Mouse (Mus musculus): ENCODE results near the gene Olfr288.

Olfr288 gene

DNA sequence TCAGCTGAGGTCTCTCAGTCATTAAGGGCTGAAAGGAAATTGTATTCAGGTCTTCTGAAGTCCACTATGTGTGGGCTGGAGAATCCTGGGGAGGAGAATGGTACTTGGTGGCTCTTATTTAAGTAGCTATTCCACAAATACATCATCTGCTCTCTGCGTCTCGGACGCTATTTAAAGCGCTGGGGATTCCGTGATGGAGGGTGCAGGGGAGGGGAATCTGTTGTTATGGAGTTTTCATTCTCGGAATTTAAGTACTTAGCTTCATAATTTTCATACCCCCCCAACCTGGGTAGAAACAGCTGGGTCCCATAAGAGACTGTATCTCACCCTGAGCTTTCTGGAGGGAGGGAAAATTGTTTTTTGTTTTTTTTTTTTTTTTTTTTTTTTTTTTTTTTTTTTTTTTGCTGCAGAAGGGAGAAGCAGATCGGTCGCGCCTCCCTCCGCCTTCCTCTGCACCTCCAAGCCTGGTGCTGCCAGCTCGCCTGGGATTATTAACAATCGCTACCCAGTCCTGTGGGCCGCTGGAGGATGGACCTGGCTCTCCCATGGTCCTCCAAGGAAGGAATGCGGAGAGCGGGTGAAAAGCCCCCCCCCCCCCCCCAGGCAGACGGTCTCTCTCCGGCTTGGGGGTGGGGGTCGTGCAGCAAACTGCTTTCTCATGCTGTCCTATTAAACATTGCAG, 28.2 kb downstream of the Olfr288 start, which contains the start of gene Ccdc184:
Gene Ccdc184 (plus strand): TSS at position 196 of the 682 bp plus-strand sequence.
- DNase-seq (ENCODE audit: low read depth, low spot score) = peak; percentile 75

DNA sequence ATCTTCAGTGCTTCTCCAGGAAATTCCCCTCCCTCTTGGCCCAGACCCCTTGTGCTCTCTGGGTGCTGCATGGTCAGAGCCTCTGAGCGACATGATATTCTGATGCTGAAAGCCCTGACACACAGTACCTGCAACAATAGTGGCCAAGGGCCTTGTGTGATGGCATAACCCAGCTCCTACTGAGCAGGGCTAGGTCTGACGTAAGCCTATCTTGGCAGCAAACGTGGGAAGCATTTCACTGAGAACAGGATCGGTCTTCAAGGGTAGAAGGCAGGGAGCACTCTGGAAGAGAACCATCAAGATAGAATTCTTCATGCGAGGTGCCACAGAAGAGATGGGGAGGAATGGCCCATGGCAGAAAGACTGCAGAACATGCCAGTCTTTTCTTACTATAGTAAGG, 29.8 kb downstream of the Olfr288 start, which contains the start of gene Asb8:
Gene Asb8 (minus strand): TSS at position 101 of the 400 bp plus-strand sequence.
- no peak for DNase-seq (ENCODE audit: low read depth, low spot score)

DNA sequence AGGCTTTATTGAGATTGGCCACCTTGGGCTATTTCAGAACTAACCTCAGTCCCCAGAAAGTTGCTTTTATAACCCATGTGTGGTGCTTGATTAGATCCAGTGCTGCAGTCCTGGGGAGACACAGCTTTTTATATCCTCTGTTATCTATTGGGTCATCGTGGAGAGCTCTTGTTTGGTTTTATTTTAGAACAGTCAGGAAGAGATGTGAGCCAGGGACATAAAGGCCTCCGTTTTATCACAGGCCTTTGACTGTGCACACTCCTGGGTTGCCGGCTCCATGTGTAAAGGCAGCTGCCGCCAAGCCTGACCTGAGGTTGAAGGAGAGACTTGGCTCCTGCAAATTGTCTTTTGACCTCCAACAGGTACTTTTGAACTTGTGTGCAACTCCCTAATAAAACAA, 32.8 kb downstream of the Olfr288 start:
- DNase-seq (ENCODE audit: low read depth, low spot score) = no peak

DNA sequence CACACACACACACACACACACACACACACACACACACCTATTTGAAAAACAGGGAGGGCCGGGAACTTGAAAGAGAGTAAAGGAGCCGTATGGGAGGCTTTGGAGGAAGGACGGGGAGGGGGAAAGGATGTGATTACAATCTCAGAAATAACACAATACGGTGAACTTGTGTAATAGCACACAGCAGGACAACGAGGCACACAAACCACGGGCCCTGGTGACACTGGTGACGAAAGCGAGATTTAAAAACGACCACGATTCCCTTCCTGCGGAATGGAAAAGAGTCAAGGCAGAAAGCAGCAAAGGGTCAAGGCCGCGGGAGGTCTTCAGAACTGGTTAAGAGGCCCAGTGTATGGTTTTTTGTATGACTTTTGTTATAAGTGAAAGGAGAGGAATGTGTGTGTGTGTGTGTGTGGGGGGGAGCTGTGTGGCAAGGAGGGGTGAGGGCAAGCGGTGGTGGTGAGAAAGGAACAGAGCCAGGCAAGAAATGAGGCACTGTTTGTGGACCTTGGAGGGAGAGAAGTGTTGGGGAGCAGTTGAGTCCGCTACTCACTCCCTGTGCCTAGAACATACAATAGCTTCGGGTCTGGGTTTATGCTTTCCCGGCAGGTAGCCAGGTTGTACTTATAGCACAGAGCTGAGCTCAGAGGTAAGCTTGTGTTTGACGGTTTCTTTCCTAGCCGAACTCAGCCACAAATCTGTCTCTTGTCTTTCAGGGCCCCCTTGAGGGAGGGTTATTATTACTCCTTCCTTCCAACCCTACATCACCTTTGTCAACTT, 34.1 kb downstream of the Olfr288 start:
- DNase-seq (ENCODE audit: low read depth, low spot score) = no peak

DNA sequence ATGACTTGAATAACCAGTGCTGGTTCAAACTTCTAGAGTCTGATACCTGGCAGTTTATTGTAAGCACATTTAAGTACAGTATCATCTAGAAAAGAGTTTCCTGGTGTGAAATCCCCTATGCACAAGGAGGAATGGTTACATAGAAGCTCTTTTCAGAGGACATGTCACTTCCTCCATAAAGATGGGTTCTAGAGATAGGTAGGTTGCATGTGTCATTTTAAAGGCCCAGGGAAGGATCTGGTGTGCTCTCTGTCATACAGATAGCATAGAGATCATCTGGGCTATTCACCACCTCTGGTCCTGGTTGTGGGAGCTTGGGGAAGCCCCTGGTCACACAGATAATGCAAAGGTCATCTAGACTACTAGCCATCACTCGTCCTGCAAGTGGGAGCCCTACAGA, 38.1 kb downstream of the Olfr288 start:
- no peak for DNase-seq (ENCODE audit: low read depth, low spot score)

DNA sequence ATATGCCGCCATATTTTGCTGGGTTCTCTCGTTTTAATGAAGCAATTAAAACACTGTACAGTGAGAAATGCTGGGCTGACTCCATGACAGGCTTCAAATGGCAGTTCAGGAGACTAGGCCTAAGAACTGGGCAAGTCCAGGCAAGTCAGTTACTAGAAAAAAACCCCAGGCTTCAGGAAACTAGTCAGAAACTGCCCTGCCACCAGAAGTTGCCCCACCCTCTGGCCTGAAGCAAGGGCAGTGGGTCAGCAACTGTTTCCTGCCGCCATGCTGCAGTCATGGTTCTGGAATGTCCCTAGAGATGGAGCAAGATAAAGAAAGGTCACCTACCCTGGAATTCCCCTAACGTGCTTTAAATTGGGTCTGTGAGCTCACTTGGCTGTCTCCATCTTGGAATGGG, 39.4 kb downstream of the Olfr288 start:
- DNase-seq (ENCODE audit: low read depth, low spot score) = no peak

DNA sequence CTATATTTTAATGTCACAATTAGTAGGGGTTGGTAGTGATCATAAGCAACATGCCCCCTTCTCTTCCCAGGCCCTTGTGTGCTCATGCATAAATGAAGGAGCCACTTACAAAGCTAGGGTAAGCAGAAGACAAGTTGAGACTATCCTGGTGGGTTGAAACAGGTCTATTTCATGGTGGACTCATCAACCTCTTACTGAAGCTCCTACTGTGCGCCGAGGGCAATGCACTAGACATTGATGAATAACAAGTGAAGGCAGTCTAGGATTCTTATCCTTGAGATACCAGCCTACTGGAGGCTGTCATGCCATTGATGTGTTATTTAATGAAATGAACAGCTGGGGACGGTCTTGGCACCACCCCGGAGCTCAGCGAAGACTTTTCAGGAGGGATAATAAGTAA, 40.1 kb downstream of the Olfr288 start:
- no peak for DNase-seq (ENCODE audit: low read depth, low spot score)

DNA sequence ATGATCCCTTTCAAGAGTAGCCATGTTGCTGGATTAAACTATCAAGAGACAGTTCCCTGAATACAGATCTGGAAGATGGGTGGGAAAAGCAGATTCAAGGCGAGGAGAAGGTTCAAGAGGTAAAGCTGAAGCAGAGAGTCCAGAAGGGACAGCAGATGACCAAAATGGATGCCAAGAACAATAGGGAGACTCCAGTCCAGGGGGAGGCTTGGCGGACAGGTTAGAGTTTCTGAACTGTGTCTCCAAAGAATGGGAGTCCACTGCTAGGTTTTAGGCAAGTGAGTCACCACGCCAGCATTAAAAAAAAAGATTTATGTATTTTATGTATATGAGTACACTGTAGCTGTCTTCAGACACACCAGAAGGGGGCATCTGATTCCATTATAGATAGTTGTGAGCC, 40.7 kb downstream of the Olfr288 start:
- no peak for DNase-seq (ENCODE audit: low read depth, low spot score)

DNA sequence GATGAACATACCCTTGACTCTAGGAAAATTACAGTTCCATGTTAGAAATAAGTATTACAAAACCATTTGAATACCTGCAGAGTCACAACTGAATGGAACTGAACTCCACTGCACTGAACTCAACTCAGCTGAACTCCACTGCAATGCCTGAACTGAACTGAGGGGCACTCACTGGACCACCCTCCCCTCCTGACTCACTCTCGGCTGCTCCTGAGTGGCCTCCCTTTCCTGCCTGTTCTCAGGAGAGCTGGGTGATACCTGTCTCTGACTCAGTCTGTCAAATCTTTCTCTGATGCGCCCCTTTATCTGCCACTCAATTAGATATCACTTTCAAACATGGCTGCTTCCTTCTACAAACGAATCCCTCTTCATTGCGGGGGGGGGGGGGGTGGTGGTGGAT, 41.2 kb downstream of the Olfr288 start:
- no peak for DNase-seq (ENCODE audit: low read depth, low spot score)

DNA sequence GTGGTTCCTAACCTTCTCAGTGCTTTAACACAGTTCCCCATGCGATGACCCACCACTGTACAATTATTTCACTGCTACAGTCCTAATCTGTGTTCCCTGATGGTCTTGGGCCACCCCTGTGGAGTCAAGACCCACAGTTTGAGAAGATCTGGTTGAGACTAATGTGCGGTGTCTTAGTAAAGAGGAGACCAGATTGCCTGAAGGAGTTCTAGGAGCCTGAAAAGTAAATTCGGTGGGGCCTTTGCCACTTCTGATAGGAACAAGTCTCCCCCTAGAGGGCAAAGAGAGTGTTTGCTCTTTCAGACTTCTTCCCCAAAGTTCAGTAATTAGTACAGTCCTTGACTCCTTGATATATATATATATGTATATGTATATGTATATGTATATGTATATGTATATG, 41.7 kb downstream of the Olfr288 start:
- peak; percentile 79 for DNase-seq (ENCODE audit: low read depth, low spot score)

DNA sequence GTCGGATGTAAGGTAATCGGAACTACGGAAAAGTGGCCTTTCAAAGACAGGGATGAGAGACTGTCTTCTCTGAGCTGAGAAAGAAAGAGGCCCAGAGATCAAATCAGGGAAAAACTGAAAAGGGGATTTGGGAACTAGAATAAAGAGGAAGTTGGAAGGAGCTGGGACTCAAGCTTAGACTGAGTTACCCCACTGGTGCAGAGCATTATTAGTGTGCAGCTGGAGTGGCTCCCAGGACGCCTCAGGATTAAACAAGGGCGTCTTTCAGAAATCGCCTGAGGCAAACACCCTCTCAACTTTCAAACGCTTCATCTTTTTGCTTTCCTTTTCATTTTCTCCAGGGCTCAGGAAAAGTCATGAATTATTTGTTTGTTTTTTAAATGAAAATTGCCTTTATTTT, 42.4 kb downstream of the Olfr288 start:
- DNase-seq (ENCODE audit: low read depth, low spot score) = no peak

DNA sequence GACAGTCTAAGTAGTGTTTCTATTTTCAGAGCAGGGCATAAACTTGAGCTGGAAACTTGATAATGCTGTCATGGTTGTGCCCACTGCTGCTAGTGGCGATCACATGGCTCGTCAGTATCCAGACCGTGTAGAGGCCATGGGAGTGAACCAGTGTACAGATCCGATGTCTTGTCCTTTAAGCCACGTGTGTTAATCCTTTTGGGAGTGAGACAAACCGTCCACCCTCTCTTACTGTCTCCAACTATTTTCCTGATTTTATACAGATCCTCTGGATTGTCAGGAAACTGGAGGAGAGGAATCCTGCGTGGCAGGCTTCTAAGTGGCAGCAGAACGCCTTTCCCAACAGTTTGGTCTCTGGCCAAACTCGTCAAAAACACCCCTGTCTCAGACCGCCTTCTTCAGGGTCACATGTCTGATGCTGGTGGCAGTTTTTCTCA, 46.2 kb downstream of the Olfr288 start:
- DNase-seq (ENCODE audit: low read depth, low spot score) = no peak

DNA sequence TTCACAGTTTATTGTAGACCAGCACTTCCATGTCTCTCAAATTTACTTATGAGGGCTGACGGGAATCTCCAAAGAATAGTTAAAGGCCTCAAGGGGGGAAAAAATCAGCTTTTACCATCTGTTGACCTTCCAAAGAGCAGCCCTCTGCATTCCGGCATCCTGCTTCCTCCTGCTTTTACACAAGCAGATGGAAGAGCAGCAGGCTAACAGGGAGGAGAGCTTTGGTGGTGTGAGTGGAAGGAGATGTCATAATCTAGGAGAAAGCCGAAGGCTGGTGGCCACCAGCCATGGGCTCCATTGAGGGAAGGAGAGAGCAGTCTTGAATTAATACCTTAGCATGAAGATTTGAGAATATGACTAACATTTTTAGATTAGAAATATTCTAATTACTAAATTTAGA, 47.0 kb downstream of the Olfr288 start:
- DNase-seq (ENCODE audit: low read depth, low spot score) = peak; percentile 94

DNA sequence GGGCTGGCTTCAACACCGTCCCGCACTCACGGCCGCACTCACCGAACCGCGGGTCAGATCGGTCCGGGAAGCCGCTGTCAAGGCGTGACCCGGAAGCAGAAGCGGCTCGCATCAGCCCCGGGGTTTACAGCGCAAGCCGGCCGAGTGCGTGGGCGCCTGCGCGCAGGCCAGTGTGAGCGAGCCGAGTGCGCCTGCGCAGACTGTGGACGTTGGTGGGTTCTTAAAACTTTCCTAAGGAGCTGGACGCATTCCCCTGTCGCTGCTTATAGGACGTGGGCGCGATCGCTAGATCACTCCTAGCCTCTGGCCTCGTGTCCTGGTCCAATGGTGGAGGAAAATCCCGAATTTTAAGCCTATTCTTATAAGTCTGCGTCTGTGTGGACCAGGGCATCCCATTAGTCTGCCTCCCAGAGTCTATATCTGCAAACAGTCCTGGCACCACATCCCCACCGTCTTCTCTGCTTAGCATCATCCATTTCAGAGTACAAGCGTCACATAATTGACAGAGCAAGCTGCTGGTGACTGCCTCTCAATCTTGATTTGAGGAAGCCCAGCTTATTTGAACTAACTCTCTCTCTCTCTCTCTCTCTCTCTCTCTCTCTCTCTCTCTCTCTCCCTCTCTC, 49.7 kb downstream of the Olfr288 start:
- peak; percentile 96 for DNase-seq (ENCODE audit: low read depth, low spot score)

DNA sequence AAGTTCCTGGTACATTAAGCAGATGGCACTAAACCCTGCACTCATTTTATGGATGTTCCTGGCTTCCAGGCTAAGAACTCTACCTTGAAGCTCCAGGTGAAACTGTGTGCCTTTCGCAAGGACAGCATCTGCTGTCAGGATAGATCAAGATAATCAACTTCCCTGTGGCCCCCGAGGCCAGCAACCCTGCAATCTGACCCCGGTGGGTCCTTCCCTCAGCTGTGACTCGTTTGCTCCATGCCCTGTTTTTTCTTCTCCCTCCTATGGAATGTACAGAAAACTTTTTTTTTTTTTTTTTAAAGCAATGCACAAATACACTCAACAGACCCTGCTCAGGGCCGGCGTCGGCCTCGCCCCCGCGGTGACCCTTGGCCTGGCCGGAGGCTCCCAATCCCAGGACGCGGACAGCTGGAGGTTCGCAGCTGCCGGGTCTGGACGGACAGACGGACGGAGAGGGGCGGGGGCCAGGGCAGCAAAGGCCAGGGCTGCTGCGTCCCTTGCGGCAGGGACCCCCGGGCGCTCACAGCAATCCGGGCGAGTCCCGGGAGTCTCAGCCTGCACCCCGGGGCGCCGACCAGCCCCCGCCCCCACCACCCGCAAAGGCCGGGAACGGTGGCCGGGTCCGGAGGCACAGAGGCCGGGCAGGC, 50.4 kb downstream of the Olfr288 start:
- no peak for DNase-seq (ENCODE audit: low read depth, low spot score)

DNA sequence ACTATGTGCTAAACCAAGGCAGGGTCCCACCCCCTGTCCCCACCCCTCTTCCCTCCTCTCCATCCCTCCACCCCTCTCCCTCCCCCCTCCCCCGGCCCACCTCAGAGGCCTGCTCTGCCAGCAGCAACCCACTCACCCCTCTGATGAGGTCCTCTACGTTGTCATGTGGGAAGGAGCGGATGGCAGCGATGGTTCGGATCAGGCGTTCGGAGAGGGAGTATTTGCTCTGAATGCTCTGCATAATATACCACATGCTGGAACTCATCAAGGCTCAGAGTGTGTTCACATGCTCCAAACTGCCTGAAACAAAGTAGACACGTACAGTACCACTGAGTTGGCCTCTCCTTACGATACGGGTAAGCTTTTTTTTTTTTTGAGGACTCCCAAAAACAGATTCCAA, 52.8 kb downstream of the Olfr288 start:
- peak; percentile 53 for DNase-seq (ENCODE audit: low read depth, low spot score)

DNA sequence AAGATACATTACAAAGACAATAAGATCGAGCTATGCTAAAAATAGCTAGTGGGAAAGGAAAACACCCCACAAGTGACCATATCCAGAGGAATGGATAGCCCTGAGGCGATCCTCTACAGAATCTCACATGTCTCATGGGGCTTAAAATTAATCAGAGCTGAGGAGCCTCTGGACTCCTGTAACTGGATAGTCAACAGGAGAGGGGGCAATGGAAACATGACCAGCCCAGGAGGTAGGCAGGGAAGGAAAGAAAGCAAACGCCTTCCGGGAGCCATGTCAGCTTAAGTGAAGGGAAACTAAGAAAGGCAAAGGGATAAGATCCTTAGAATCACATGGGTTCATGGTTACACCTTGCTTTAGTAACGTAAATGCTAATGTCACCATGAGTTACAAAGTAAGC, 54.5 kb downstream of the Olfr288 start:
- DNase-seq (ENCODE audit: low read depth, low spot score) = no peak

DNA sequence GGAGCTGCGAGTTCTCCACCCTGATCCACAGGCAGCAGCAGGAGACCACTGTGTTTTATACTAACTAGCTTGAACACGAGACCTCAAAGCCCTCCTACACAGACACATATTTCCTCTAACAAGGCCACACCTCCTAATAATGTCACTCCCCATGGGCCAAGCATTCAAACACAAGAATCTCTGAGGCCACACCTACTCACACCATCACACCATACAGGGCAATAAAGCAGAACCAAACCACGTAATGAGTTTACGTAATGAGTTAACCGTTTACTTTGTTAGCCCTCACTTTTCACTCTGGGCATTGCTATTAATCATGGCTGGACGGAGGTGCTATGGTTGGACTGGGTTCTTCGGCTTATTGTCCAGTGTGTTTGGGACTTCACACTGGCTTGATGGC, 55.6 kb downstream of the Olfr288 start:
- DNase-seq (ENCODE audit: low read depth, low spot score) = no peak

DNA sequence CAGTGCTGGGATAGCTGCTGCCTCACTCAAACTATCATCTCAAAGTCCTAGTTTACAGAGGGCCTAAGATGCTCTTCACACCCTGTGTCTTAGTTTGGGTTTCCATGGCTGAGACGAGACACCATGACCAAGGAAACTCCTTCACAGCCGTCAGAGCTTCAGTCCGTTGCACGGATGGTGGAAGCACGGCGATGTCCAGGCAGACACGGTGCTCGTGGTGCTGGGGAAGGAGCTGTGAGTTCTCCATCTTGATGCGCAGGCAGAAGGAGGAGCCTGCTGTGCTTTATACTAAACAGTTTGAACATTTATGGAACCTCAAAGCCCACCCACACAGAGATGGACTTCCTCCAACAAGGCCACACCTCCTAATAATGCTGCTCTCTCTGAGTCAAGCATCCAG, 58.5 kb downstream of the Olfr288 start:
- DNase-seq (ENCODE audit: low read depth, low spot score) = no peak
